Mouse (Mus musculus) frontal cortex, postnatal 25 days (tissue): ENCODE results near the gene 1700001P01Rik.

Experiments used
- DNase-seq, 2 experiments: peaks; one replicate each; pipeline ENCODE4 v3.0.0; 2022; ENCODE audit warnings: low spot score in 2 of 2

1700001P01Rik gene

GRCm38 (mm10) chr11:97775808-97776496 is at the start of gene 1700001P01Rik:
TSS of gene 1700001P01Rik (minus strand) at chr11:97775918.
- no peak for DNase-seq

- DNase-seq: no peak
Observed at GRCm38 (mm10) chr11:97825295-97825694, 49.6 kb upstream of the 1700001P01Rik start.

- no peak for DNase-seq
Observed at GRCm38 (mm10) chr11:97824895-97825294, 49.2 kb upstream of the 1700001P01Rik start.

GRCm38 (mm10) chr11:97824168-97824567 is 48.5 kb upstream of the 1700001P01Rik start:
- no peak for DNase-seq

- no peak for DNase-seq
Observed at GRCm38 (mm10) chr11:97822840-97823603, 47.3 kb upstream of the 1700001P01Rik start.

- no peak for DNase-seq
Observed at GRCm38 (mm10) chr11:97821401-97822064, 45.8 kb upstream of the 1700001P01Rik start.

- DNase-seq: no peak
Observed at GRCm38 (mm10) chr11:97820840-97821239, 45.1 kb upstream of the 1700001P01Rik start.

- no peak for DNase-seq
Observed at GRCm38 (mm10) chr11:97819923-97820322, 44.2 kb upstream of the 1700001P01Rik start.

GRCm38 (mm10) chr11:97819102-97819501 is 43.4 kb upstream of the 1700001P01Rik start:
- DNase-seq: no peak

GRCm38 (mm10) chr11:97818571-97818970 is 42.9 kb upstream of the 1700001P01Rik start:
- no peak for DNase-seq

GRCm38 (mm10) chr11:97818003-97818402 is 42.3 kb upstream of the 1700001P01Rik start:
- DNase-seq: no peak

GRCm38 (mm10) chr11:97817379-97817778 is 41.7 kb upstream of the 1700001P01Rik start:
- DNase-seq: no peak

GRCm38 (mm10) chr11:97816916-97817315 is 41.2 kb upstream of the 1700001P01Rik start:
- DNase-seq: no peak

GRCm38 (mm10) chr11:97816176-97816575 is 40.5 kb upstream of the 1700001P01Rik start:
- DNase-seq: no peak

GRCm38 (mm10) chr11:97815736-97816135 is 40.0 kb upstream of the 1700001P01Rik start:
- no peak for DNase-seq

- no peak for DNase-seq
Observed at GRCm38 (mm10) chr11:97813746-97814515, 38.2 kb upstream of the 1700001P01Rik start.

GRCm38 (mm10) chr11:97813085-97813484 is 37.4 kb upstream of the 1700001P01Rik start:
- no peak for DNase-seq

GRCm38 (mm10) chr11:97812491-97812921 is 36.8 kb upstream of the 1700001P01Rik start:
- DNase-seq: no peak

- DNase-seq: no peak
Observed at GRCm38 (mm10) chr11:97811569-97812362, 36.0 kb upstream of the 1700001P01Rik start.

GRCm38 (mm10) chr11:97810970-97811369 is 35.3 kb upstream of the 1700001P01Rik start:
- DNase-seq: no peak

GRCm38 (mm10) chr11:97810356-97810755 is 34.6 kb upstream of the 1700001P01Rik start:
- DNase-seq: no peak
